Mouse (Mus musculus) forebrain, postnatal 0 days (tissue): ENCODE data around the gene Tenm4. TPM values are rescaled to one million over a fixed set of nuclear protein-coding genes. Genes with fewer than 3 reads are reported as not detected.

Source experiments
- ATAC-seq: fragments of 200-750 bp; cut with Nextera tagmentation; 2 replicates; pipeline ENCODE4 v1.8.0; 2017; ENCODE audit warnings: mild to moderate bottlenecking, moderate library complexity
- DNase-seq: peaks from one replicate; pipeline ENCODE4 v3.0.0-alpha.2; 2015
- H3K27ac ChIP-seq: fragments of 300-500 bp; sonication (generic); 2 replicates; pipeline ENCODE4 v1.5.1; 2014; ENCODE audit warnings: low read depth, mild to moderate bottlenecking, antibody characterized with exemption, low read length, moderate library complexity, mixed read lengths
- H3K27me3 ChIP-seq: fragments of 300-500 bp; sonication (generic); 2 replicates; pipeline ENCODE4 v1.6.1; 2014; ENCODE audit warnings: mild to moderate bottlenecking, low read length, mixed read lengths; ENCODE audit not compliant: insufficient read depth
- H3K36me3 ChIP-seq: fragments of 300-500 bp; sonication (generic); 2 replicates; pipeline ENCODE4 v1.6.1; 2014; ENCODE audit warnings: mild to moderate bottlenecking, moderate library complexity; ENCODE audit not compliant: insufficient read depth
- H3K4me1 ChIP-seq: fragments of 300-500 bp; sonication (generic); 2 replicates; pipeline ENCODE4 v1.6.1; 2014; ENCODE audit warnings: antibody characterized with exemption; ENCODE audit not compliant: insufficient read depth
- H3K4me2 ChIP-seq: fragments of 300-500 bp; sonication (generic); 2 replicates; pipeline ENCODE4 v1.6.1; 2014; ENCODE audit warnings: low read depth, mild to moderate bottlenecking, moderate library complexity
- H3K4me3 ChIP-seq: fragments of 300-500 bp; sonication (generic); 2 replicates; pipeline ENCODE4 v1.5.1; 2014; ENCODE audit warnings: low read depth, low read length, mixed read lengths
- H3K9ac ChIP-seq: fragments of 300-500 bp; sonication (generic); 2 replicates; pipeline ENCODE4 v1.6.1; 2014; ENCODE audit warnings: mild to moderate bottlenecking
- H3K9me3 ChIP-seq: fragments of 300-500 bp; sonication (generic); 2 replicates; pipeline ENCODE4 v1.6.1; 2016; ENCODE audit warnings: low read length
- CTCF ChIP-seq: sonication (generic); IDR thresholded peaks from 2 replicates; pipeline ENCODE4 v1.5.1; 2016; ENCODE audit warnings: antibody characterized with exemption, control low read depth, low read depth
- WGBS: fragments of 180-500 bp; shearing (Covaris S2); extraction: QIAGEN DNeasy Blood & Tissue Kit; methylation state at CpG from one replicate; pipeline ENCODE4 v1.1.7; 2014; 5-methylcytosine and 5-hydroxymethylcytosine counted together
- polyA plus RNA-seq: library from polyadenylated mRNA; unstranded; fragments of >200 nt; fragmentation: Nextera tagmentation; extraction: Ambion mirVana; gene quantifications from 2 replicates; pipeline ENCODE4 v1.2.1, GENCODE M21; 2015
- total RNA-seq: library from RNA; depleted of rRNA; stranded (reverse); fragments of >200 nt; gene quantifications from 2 replicates; pipeline ENCODE4 v1.2.3, GENCODE M21; 2014

The Tenm4 gene
- total and polyA plus RNA-seq, 2 experiments from 2014 or later = 50.6 to 69.5 TPM

- TF ChIP-seq CTCF = no peak
- no peaks in the 10 kb centered on the region; the same call in 1 of the 2 replicates for H3K4me1 ChIP-seq
- H3K9me3 ChIP-seq = no peaks in the 10 kb centered on the region
- no peaks in the 10 kb centered on the region for H3K27me3 ChIP-seq
- WGBS = 78% methylated on average over 8 of the region's 8 CpGs
- H3K4me2 ChIP-seq = no peak overlapping the region
- H3K4me3 ChIP-seq = no peak overlapping the region
- H3K9ac ChIP-seq = no peak overlapping the region
- no peak overlapping the region for H3K27ac ChIP-seq
- no peak for DNase-seq
- no peak for ATAC-seq
- H3K36me3 ChIP-seq = no peaks in the 10 kb centered on the region
Observed at GRCm38 (mm10) chr7:96300826-96301397, 129.9 kb downstream of the Tenm4 start.

DNA sequence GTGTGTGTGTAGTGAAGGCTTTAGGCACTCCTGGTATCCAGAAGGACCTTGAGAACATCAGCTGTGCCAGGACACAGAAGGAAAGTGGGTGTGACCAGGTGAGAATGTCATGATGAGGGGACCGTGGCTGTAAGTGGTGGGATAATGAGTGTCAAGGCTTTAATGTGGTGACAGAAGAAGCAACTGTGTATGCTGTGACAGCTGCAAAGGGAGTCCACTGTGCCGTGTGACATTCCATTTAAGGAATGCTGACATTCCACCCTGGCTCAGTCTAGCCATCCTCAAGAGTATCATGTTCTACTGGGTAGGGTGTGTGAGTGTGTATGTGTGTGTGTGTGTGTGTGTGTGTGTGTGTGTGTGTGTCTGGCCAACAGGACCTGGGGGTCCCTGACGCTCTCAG, 130.8 kb downstream of the Tenm4 start:
- H3K9me3 ChIP-seq = no peaks in the 10 kb centered on the region
- no peak overlapping the region for H3K27ac ChIP-seq
- no peaks in the 10 kb centered on the region; the same call in 1 of the 2 replicates for H3K4me1 ChIP-seq
- H3K4me2 ChIP-seq = no peak overlapping the region
- ATAC-seq (no peak), DNase-seq (no peak)
- H3K27me3 ChIP-seq = no peaks in the 10 kb centered on the region
- TF ChIP-seq CTCF = no peak
- H3K36me3 ChIP-seq = no peaks in the 10 kb centered on the region
- 66% methylated on average over 3 of the region's 3 CpGs for WGBS
- H3K4me3 ChIP-seq = no peak overlapping the region
- H3K9ac ChIP-seq = no peak overlapping the region

DNA sequence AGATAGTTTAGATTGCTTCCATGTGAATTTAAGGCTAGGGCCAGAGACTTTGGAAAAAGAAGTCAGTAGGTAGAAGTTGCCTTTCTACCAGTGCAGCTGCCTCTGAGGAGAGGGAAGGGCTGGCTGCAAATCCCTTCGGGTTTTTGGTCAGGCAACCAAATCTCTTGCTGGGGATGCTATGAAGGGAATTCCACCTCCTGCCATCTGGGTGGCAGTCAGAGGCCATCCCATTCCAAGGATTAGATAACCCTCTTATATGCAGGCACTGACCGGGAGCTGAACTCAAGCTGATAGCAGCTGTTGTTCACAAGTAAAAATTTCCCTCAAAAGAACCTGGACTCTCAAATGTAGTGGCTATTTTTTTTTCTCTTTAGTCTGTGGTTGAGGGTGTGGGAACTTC, 132.9 kb downstream of the Tenm4 start:
- Histone ChIP-seq H3K27me3 (no peaks in the 10 kb centered on the region), H3K4me3 (no peak overlapping the region), H3K36me3 (no peaks in the 10 kb centered on the region), H3K9ac (no peak overlapping the region), H3K27ac (no peak overlapping the region), H3K9me3 (no peaks in the 10 kb centered on the region), H3K4me1 (no peaks in the 10 kb centered on the region; the same call in 1 of the 2 replicates), H3K4me2 (no peak overlapping the region)
- ATAC-seq = no peak
- WGBS = 40% methylated on average over 2 of the region's 2 CpGs
- TF ChIP-seq CTCF = no peak
- DNase-seq = no peak

DNA sequence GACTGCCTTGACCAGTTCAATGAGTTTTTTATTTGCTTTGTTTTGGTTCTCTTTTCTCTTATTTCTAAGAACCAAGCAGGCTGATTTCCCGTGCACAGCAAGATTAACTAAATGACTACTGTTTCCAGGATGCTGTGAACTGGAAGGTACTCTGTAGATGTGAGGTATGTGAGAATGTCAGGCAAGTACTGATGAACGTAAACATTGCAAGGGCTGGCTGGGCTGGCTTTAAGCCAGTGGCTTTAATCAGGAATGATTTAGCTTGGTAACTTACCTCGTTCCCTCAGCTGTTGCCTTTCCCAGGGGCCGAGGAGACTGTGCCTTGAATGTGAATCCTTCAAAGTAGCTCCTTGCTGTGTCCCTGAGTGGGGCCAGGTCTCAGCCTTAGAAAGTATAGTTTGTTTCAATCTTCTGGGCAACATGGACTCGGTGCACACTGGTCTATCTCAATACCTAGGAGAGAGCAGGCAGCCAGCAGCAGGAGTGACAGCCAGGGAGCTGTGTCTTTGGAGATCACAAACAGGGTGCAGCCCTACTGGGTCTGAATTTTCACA, 134.4 kb downstream of the Tenm4 start:
- H3K27ac ChIP-seq = no peak overlapping the region
- TF ChIP-seq CTCF = no peak
- ATAC-seq (no peak), DNase-seq (no peak)
- 31% methylated on average over 5 of the region's 5 CpGs for WGBS
- H3K9me3 ChIP-seq = no peaks in the 10 kb centered on the region
- H3K9ac ChIP-seq = no peak overlapping the region
- H3K27me3 ChIP-seq = no peaks in the 10 kb centered on the region
- no peaks in the 10 kb centered on the region; the same call in 1 of the 2 replicates for H3K4me1 ChIP-seq
- H3K4me3 ChIP-seq = no peak overlapping the region
- no peaks in the 10 kb centered on the region for H3K36me3 ChIP-seq
- H3K4me2 ChIP-seq = no peak overlapping the region

- ATAC-seq = no peak
- H3K36me3 ChIP-seq = no peaks in the 10 kb centered on the region
Observed at GRCm38 (mm10) chr7:96308106-96308505, 137.1 kb downstream of the Tenm4 start.

DNA sequence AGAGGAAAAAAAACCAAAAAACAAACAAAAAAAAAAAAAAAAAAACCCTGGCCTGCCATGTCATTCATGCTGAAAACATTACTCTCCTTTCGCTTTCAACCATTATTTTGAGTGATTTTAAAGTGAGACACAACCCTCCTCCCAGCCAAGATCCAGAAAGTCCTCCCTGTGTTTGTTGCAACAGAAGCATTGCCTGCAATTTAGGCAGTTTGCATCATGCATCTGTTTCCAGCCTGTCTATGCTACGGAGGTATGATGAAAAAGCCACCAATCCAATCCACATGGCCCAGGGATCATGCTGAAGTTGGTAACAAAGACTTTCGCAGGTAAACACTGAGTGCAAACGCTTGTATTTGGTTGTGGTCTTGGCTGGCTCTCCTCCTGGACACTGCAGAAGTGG, 158.3 kb downstream of the Tenm4 start:
- 75% methylated on average over 4 of the region's 4 CpGs for WGBS

More at GRCm38 (mm10) chr7:96308106-96308505, 137.1 kb downstream of the Tenm4 start:
- no peaks in the 10 kb centered on the region for H3K9me3 ChIP-seq
- no peaks in the 10 kb centered on the region for H3K27me3 ChIP-seq
- H3K4me3 ChIP-seq = no peak overlapping the region
- H3K27ac ChIP-seq = no peak overlapping the region
- no peak overlapping the region for H3K4me2 ChIP-seq
- no peak for TF ChIP-seq CTCF
- H3K9ac ChIP-seq = no peak overlapping the region
- no peaks in the 10 kb centered on the region; the same call in 1 of the 2 replicates for H3K4me1 ChIP-seq
- no peak for DNase-seq
- 77% methylated on average over 6 of the region's 6 CpGs for WGBS

DNA sequence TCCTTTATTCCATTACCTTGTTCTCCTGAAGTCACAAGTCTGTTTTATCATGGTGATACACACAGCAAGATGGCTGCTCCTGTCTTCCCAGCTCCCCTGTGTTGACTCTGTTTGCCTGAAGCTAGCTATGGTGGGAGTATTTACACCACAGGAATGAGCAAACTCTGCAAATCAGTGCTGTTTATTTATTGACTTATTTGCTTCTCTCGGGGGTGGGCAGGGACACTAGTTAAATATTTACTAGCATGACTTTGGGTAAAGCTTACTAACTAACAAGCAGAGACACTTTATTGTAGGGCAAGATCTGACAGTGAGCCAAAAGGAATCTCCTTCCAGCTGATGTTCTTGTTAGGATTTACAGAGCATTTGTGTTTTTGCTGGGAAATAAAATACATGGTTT, 160.1 kb downstream of the Tenm4 start:
- Histone ChIP-seq H3K9me3 (no peaks in the 10 kb centered on the region), H3K4me1 (no peaks in the 10 kb centered on the region), H3K27ac (no peak overlapping the region), H3K4me3 (no peak overlapping the region), H3K27me3 (no peaks in the 10 kb centered on the region), H3K4me2 (no peak overlapping the region), H3K9ac (no peak overlapping the region), H3K36me3 (peaks cover 3% of the 10 kb centered on the region; the same call in 1 of the 2 replicates)
- ATAC-seq (no peak), DNase-seq (no peak)
- 82% methylated on average over 1 of the region's 1 CpGs for WGBS
- no peak for TF ChIP-seq CTCF

More for the DNA sequence above, 158.3 kb downstream of the Tenm4 start:
- Histone ChIP-seq H3K4me3 (no peak overlapping the region), H3K36me3 (peaks cover 5% of the 10 kb centered on the region; the same call in 1 of the 2 replicates), H3K4me2 (no peak overlapping the region), H3K4me1 (no peaks in the 10 kb centered on the region), H3K27ac (no peak overlapping the region), H3K27me3 (no peaks in the 10 kb centered on the region), H3K9me3 (no peaks in the 10 kb centered on the region; the same call in 1 of the 2 replicates), H3K9ac (no peak overlapping the region)
- no peak for DNase-seq
- no peak for TF ChIP-seq CTCF
- ATAC-seq = no peak
